Mouse (Mus musculus): ENCODE measurements around the gene Cttnbp2. TPM values are rescaled to one million over a fixed set of nuclear protein-coding genes. Genes with fewer than 3 reads are reported as not detected.

Gene Cttnbp2
- polyA plus RNA-seq, 1 experiment from 2014 or later, result 13.6 TPM

GRCm38 (mm10) chr6:18511886-18512285, 2.8 kb downstream of the Cttnbp2 start:
- no peak overlapping the region for H3K9ac ChIP-seq (ENCODE audit: low read length)
- H3K27ac ChIP-seq (ENCODE audit: low read depth, low read length), result no peak overlapping the region
- no peaks in the 10 kb centered on the region; the same call in 1 of the 2 replicates for H3K4me1 ChIP-seq (ENCODE audit: control insufficient read depth, insufficient read depth, low read length)
- no peak overlapping the region for H3K4me3 ChIP-seq (ENCODE audit: low read depth, low read length)
- no peak overlapping the region for H3K4me2 ChIP-seq
- no peaks in the 10 kb centered on the region for H3K36me3 ChIP-seq (ENCODE audit: control insufficient read depth, insufficient read depth, low read length)
- ATAC-seq (ENCODE audit: low FRiP score) (no peak), DNase-seq (ENCODE audit: low spot score, missing footprints) (no peak)
- peaks cover 5% of the 10 kb centered on the region; the same call in 1 of the 2 replicates for H3K27me3 ChIP-seq (ENCODE audit: control insufficient read depth, insufficient read depth, low read length)
- 83% methylated on average over 6 of the region's 6 CpGs for WGBS
- H3K9me3 ChIP-seq (ENCODE audit: control insufficient read depth, low read length), result no peaks in the 10 kb centered on the region

- ATAC-seq (ENCODE audit: low FRiP score) (no peak), DNase-seq (ENCODE audit: low spot score, missing footprints) (peak; percentile 10)
- no peak overlapping the region for H3K4me3 ChIP-seq (ENCODE audit: low read depth, low read length)
- H3K36me3 ChIP-seq (ENCODE audit: control insufficient read depth, insufficient read depth, low read length), result no peaks in the 10 kb centered on the region
- no peaks in the 10 kb centered on the region for H3K27me3 ChIP-seq (ENCODE audit: control insufficient read depth, insufficient read depth, low read length)
- no peaks in the 10 kb centered on the region for H3K9me3 ChIP-seq (ENCODE audit: control insufficient read depth, low read length)
- WGBS, result 86% methylated on average over 2 of the region's 2 CpGs
- no peaks in the 10 kb centered on the region for H3K4me1 ChIP-seq (ENCODE audit: control insufficient read depth, insufficient read depth, low read length)
- H3K4me2 ChIP-seq, result no peak overlapping the region
- no peak overlapping the region for H3K9ac ChIP-seq (ENCODE audit: low read length)
- no peak overlapping the region for H3K27ac ChIP-seq (ENCODE audit: low read depth, low read length)
Observed at GRCm38 (mm10) chr6:18508036-18508435, 6.6 kb downstream of the Cttnbp2 start.

GRCm38 (mm10) chr6:18499833-18500232, 14.8 kb downstream of the Cttnbp2 start:
- Histone ChIP-seq H3K27me3 (ENCODE audit: control insufficient read depth, insufficient read depth, low read length) (no peaks in the 10 kb centered on the region), H3K36me3 (ENCODE audit: control insufficient read depth, insufficient read depth, low read length) (no peaks in the 10 kb centered on the region), H3K27ac (ENCODE audit: low read depth, low read length) (no peak overlapping the region), H3K9me3 (ENCODE audit: control insufficient read depth, low read length) (no peaks in the 10 kb centered on the region), H3K4me1 (ENCODE audit: control insufficient read depth, insufficient read depth, low read length) (no peaks in the 10 kb centered on the region), H3K4me3 (ENCODE audit: low read depth, low read length) (no peak overlapping the region), H3K9ac (ENCODE audit: low read length) (no peak overlapping the region), H3K4me2 (no peak overlapping the region)
- no peak for DNase-seq (ENCODE audit: low spot score, missing footprints)
- 69% methylated on average over 5 of the region's 5 CpGs for WGBS
- no peak for ATAC-seq (ENCODE audit: low FRiP score)

- 0 out of 2 replicates have a peak, but pooled peaks cover 2% of the 10 kb centered on the region for H3K4me1 ChIP-seq (ENCODE audit: control insufficient read depth, insufficient read depth, low read length)
- no peak overlapping the region for H3K4me2 ChIP-seq
- H3K9ac ChIP-seq (ENCODE audit: low read length), result no peak overlapping the region
- no peak for DNase-seq (ENCODE audit: low spot score, missing footprints)
- H3K27me3 ChIP-seq (ENCODE audit: control insufficient read depth, insufficient read depth, low read length), result no peaks in the 10 kb centered on the region
- no peak overlapping the region for H3K4me3 ChIP-seq (ENCODE audit: low read depth, low read length)
- 75% methylated on average over 1 of the region's 1 CpGs for WGBS
- ATAC-seq (ENCODE audit: low FRiP score), result no peak
- no peaks in the 10 kb centered on the region for H3K36me3 ChIP-seq (ENCODE audit: control insufficient read depth, insufficient read depth, low read length)
- H3K27ac ChIP-seq (ENCODE audit: low read depth, low read length), result no peak overlapping the region
- H3K9me3 ChIP-seq (ENCODE audit: control insufficient read depth, low read length), result no peaks in the 10 kb centered on the region
Observed at GRCm38 (mm10) chr6:18492977-18493376, 21.7 kb downstream of the Cttnbp2 start.

- 53% methylated on average over 6 of the region's 6 CpGs for WGBS
- no peak overlapping the region for H3K4me2 ChIP-seq
- no peaks in the 10 kb centered on the region for H3K36me3 ChIP-seq (ENCODE audit: control insufficient read depth, insufficient read depth, low read length)
- H3K4me1 ChIP-seq (ENCODE audit: control insufficient read depth, insufficient read depth, low read length), result 0 out of 2 replicates have a peak, but pooled peaks cover 2% of the 10 kb centered on the region
- H3K9ac ChIP-seq (ENCODE audit: low read length), result no peak overlapping the region
- no peaks in the 10 kb centered on the region for H3K9me3 ChIP-seq (ENCODE audit: control insufficient read depth, low read length)
- no peaks in the 10 kb centered on the region for H3K27me3 ChIP-seq (ENCODE audit: control insufficient read depth, insufficient read depth, low read length)
- DNase-seq (ENCODE audit: low spot score, missing footprints), result no peak
- no peak overlapping the region for H3K27ac ChIP-seq (ENCODE audit: low read depth, low read length)
- no peak overlapping the region for H3K4me3 ChIP-seq (ENCODE audit: low read depth, low read length)
- ATAC-seq (ENCODE audit: low FRiP score), result 0 out of 2 replicates have a peak, but pooled peaks have one; percentile 19
Observed at GRCm38 (mm10) chr6:18492248-18492901, 22.3 kb downstream of the Cttnbp2 start.

- ATAC-seq (ENCODE audit: low FRiP score) (no peak), DNase-seq (ENCODE audit: low spot score, missing footprints) (no peak)
- Histone ChIP-seq H3K36me3 (ENCODE audit: control insufficient read depth, insufficient read depth, low read length) (no peaks in the 10 kb centered on the region), H3K27ac (ENCODE audit: low read depth, low read length) (no peak overlapping the region), H3K27me3 (ENCODE audit: control insufficient read depth, insufficient read depth, low read length) (no peaks in the 10 kb centered on the region), H3K4me3 (ENCODE audit: low read depth, low read length) (no peak overlapping the region), H3K9me3 (ENCODE audit: control insufficient read depth, low read length) (no peaks in the 10 kb centered on the region), H3K4me1 (ENCODE audit: control insufficient read depth, insufficient read depth, low read length) (no peaks in the 10 kb centered on the region), H3K4me2 (no peak overlapping the region), H3K9ac (ENCODE audit: low read length) (no peak overlapping the region)
Observed at GRCm38 (mm10) chr6:18485087-18485486, 29.6 kb downstream of the Cttnbp2 start.

GRCm38 (mm10) chr6:18484061-18484460, 30.6 kb downstream of the Cttnbp2 start:
- Histone ChIP-seq H3K36me3 (ENCODE audit: control insufficient read depth, insufficient read depth, low read length) (no peaks in the 10 kb centered on the region), H3K4me1 (ENCODE audit: control insufficient read depth, insufficient read depth, low read length) (no peaks in the 10 kb centered on the region), H3K27me3 (ENCODE audit: control insufficient read depth, insufficient read depth, low read length) (no peaks in the 10 kb centered on the region), H3K27ac (ENCODE audit: low read depth, low read length) (no peak overlapping the region), H3K4me2 (no peak overlapping the region), H3K9ac (ENCODE audit: low read length) (no peak overlapping the region), H3K4me3 (ENCODE audit: low read depth, low read length) (no peak overlapping the region), H3K9me3 (ENCODE audit: control insufficient read depth, low read length) (no peaks in the 10 kb centered on the region)
- DNase-seq (ENCODE audit: low spot score, missing footprints) (no peak), ATAC-seq (ENCODE audit: low FRiP score) (no peak)
- 85% methylated on average over 5 of the region's 5 CpGs for WGBS

- Histone ChIP-seq H3K4me1 (ENCODE audit: control insufficient read depth, insufficient read depth, low read length) (no peaks in the 10 kb centered on the region), H3K4me2 (no peak overlapping the region), H3K9me3 (ENCODE audit: control insufficient read depth, low read length) (no peaks in the 10 kb centered on the region), H3K27ac (ENCODE audit: low read depth, low read length) (no peak overlapping the region), H3K4me3 (ENCODE audit: low read depth, low read length) (no peak overlapping the region), H3K27me3 (ENCODE audit: control insufficient read depth, insufficient read depth, low read length) (no peaks in the 10 kb centered on the region), H3K9ac (ENCODE audit: low read length) (no peak overlapping the region), H3K36me3 (ENCODE audit: control insufficient read depth, insufficient read depth, low read length) (no peaks in the 10 kb centered on the region)
- ATAC-seq (ENCODE audit: low FRiP score) (no peak), DNase-seq (ENCODE audit: low spot score, missing footprints) (no peak)
Observed at GRCm38 (mm10) chr6:18482546-18482945, 32.1 kb downstream of the Cttnbp2 start.

- H3K27ac ChIP-seq (ENCODE audit: low read depth, low read length), result no peak overlapping the region
- H3K27me3 ChIP-seq (ENCODE audit: control insufficient read depth, insufficient read depth, low read length), result no peaks in the 10 kb centered on the region
- no peak overlapping the region for H3K4me2 ChIP-seq
- DNase-seq (ENCODE audit: low spot score, missing footprints), result no peak
- no peak for ATAC-seq (ENCODE audit: low FRiP score)
- no peaks in the 10 kb centered on the region for H3K9me3 ChIP-seq (ENCODE audit: control insufficient read depth, low read length)
- no peak overlapping the region for H3K4me3 ChIP-seq (ENCODE audit: low read depth, low read length)
- H3K36me3 ChIP-seq (ENCODE audit: control insufficient read depth, insufficient read depth, low read length), result no peaks in the 10 kb centered on the region
- H3K4me1 ChIP-seq (ENCODE audit: control insufficient read depth, insufficient read depth, low read length), result no peaks in the 10 kb centered on the region
- 88% methylated on average over 3 of the region's 3 CpGs for WGBS
- H3K9ac ChIP-seq (ENCODE audit: low read length), result no peak overlapping the region
Observed at GRCm38 (mm10) chr6:18481781-18482180, 32.9 kb downstream of the Cttnbp2 start.
